ENCODE assay signal across 8 mouse cellular contexts in genomic region chr10:125764402-125765102, GRCm38 (mm10).
DNase-seq lines count a peak whose midpoint lies in the region; ATAC-seq lines count a peak whose summit lies in the region.

No protein-coding gene starts in this region.

- WGBS in hindbrain, embryonic 10.5 days = 58% methylated on average over 10 of the region's 10 CpGs
- WGBS in hindbrain, embryonic 14.5 days = 63% methylated on average over 10 of the region's 10 CpGs

- no peaks in the 10 kb centered on the region for H3K27me3 ChIP-seq in hindbrain, embryonic 10.5 days (ENCODE audit: insufficient read depth, poor library complexity, severe bottlenecking)
- H3K27me3 ChIP-seq in hindbrain, embryonic 14.5 days (ENCODE audit: control insufficient read depth, insufficient read depth, low read length) = no peaks in the 10 kb centered on the region

- no peak for ATAC-seq in hindbrain, embryonic 14.5 days (ENCODE audit: low FRiP score)
- peak; percentile 96 for ATAC-seq in megakaryocyte, adult 5-6 weeks (ENCODE audit: poor library complexity, severe bottlenecking)

- peak; percentile 52 for DNase-seq in hindbrain, embryonic 10.5 days (ENCODE audit: low spot score)
- DNase-seq in hindbrain, embryonic 14.5 days (ENCODE audit: low spot score) = no peak
- peak; percentile 72 for DNase-seq in NIH3T3 (ENCODE audit: low read depth)
- peak; percentile 48 for DNase-seq in embryo, embryonic 9.5 days (ENCODE audit: extremely low spot score)
- peak; percentile 78 to 85 for DNase-seq in kidney, postnatal 25 days
- no peak for DNase-seq in urinary bladder, postnatal 36 days (ENCODE audit: low spot score in 2 of 2)
- DNase-seq in gastrocnemius, postnatal 36 days = no peak

- H3K9me3 ChIP-seq in hindbrain, embryonic 10.5 days = peaks cover 6% of the 10 kb centered on the region; the same call in 1 of the 2 replicates
- H3K9me3 ChIP-seq in hindbrain, embryonic 14.5 days (ENCODE audit: control insufficient read depth, low read length) = peaks cover 13% of the 10 kb centered on the region; the same call in 1 of the 2 replicates

- H3K4me2 ChIP-seq in hindbrain, embryonic 14.5 days (replicated peaks) = no peak overlapping the region

- intact Hi-C loops in gastrocnemius, postnatal 36 days (cut with DNase I) = no loop called here

- no peaks in the 10 kb centered on the region for H3K4me1 ChIP-seq in hindbrain, embryonic 10.5 days (replicated peaks)
- no peaks in the 10 kb centered on the region for H3K4me1 ChIP-seq in hindbrain, embryonic 14.5 days (replicated peaks; ENCODE audit: control insufficient read depth, insufficient read depth, low read length)

- no peak overlapping the region for H3K4me3 ChIP-seq in hindbrain, embryonic 10.5 days
- no peak overlapping the region for H3K4me3 ChIP-seq in hindbrain, embryonic 14.5 days (replicated peaks; ENCODE audit: low read length)

- no peak overlapping the region for H3K9ac ChIP-seq in hindbrain, embryonic 14.5 days

- no peak overlapping the region for H3K27ac ChIP-seq in hindbrain, embryonic 10.5 days
- no peak overlapping the region for H3K27ac ChIP-seq in hindbrain, embryonic 14.5 days

- H3K36me3 ChIP-seq in hindbrain, embryonic 10.5 days = no peaks in the 10 kb centered on the region
- no peaks in the 10 kb centered on the region for H3K36me3 ChIP-seq in hindbrain, embryonic 14.5 days (replicated peaks; ENCODE audit: control insufficient read depth, insufficient read depth)

Comparison
In these comparisons a context has a peak if more than half of its experiments do, and no peak if none do; other contexts are left out.
1. DNase-seq: peak in hindbrain, embryonic 10.5 days (single experiment), NIH3T3 (single experiment), embryo, embryonic 9.5 days (single experiment) and kidney, postnatal 25 days (2 of 2); none in hindbrain, embryonic 14.5 days (single experiment), urinary bladder, postnatal 36 days (0 of 2) and gastrocnemius, postnatal 36 days (0 of 2).